Mouse (Mus musculus) right cerebral cortex, postnatal 25 days (tissue): ENCODE measurements at regions not wholly inside any gene's neighbourhood (a gene's known extent, or its start where the extent isn't known, plus 50 kb on each side); places are given as distances from the start of the nearest gene placed in this dataset.

Source experiments
- DNase-seq: peaks from one replicate; pipeline ENCODE4 v3.0.0; 2022

DNA sequence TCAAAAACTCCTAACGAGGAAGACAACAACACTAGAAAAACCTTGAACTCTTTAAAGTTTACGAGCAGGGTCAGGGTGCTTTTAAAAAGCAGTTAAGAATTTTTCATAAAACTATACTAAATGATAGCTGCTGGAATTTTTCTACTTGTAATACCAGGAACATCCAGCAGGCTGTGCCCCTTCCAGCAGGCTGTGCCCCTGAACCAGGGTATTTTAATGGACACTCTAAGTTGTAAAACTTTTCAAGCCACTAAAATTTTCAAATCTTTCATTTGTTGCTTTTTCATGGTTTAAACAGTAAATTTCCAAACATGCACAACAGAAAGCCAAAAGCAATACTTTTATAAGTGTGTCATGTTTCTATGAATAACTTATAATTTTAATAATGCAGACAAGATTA, 68.2 kb upstream of the Gls start:
- no peak for DNase-seq

DNA sequence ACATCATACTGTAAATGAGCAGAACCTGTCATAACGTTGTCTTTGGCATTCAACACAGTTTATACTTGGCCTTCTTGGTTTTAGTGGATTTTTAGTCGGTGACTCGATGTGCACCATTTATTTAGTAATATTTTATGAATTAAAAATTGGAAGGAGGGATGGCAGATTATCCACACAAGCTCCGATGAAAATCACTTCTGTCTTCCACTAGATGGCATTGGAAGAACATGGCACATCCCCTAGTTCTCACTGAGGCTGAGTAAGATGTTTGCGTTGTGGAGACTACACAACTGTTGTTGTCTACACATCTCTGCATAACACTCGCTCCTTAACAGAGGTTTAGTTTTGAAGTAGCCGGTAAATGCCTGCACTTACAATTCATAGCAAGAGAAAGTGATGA, 66.5 kb upstream of the Gls start:
- no peak for DNase-seq

DNA sequence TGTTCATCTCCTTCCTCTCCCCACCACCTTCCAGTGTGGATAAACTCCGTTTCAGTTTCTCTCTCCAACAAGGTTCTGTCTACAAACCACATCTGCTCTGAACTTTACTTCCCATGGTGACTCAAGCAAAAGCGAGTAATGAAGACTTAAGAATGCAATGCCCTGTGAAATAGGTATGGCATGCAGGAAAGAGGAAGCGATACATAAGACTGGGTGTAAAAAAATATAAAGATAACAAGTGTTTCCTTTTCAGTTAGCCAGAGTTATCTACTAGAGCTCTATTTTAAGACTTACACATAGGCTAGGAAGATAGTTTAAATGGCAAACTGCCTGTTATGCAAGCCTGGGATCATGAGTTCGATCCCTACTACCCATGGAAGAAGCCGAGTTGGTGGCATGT, 65.3 kb upstream of the Gls start:
- no peak for DNase-seq

DNA sequence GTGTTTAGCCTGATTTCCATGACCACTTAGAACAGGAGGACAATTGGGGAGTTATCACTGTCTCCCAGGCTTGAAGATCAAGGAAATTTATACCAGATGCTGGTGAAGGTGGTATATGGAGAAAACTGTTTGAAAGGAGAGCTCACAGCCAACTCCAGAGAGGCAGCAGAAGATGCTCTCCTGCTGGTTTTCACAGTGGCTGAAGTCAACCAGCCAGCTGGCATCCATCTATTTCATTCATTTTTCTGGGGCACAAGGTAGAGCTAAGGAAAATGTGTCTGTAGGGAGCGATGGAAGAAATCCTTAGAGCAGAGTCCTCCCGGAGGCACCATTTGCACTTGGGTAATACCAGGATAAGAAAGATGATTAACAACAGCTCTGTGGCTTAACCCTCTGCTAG, 63.1 kb upstream of the Gls start:
- no peak for DNase-seq

DNA sequence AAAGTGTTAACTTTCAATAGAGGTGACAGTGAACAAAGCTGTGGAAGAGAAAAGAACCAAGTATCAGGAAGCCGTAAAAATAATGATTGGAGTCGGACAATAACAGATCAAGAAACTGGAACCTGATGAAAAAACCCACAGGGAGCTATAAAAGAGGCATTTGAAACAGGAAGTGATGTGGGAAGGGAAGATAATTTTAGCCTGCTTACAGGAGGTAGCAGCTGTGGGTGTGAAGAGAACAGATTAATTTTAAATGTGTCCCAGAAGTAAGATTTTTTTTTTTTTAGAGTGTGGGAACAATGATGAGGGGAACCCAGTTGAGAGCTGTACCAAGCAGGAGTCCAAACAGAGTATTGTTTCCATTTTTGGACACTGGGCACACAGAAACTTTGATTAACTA, 61.5 kb upstream of the Gls start:
- DNase-seq, result no peak

DNA sequence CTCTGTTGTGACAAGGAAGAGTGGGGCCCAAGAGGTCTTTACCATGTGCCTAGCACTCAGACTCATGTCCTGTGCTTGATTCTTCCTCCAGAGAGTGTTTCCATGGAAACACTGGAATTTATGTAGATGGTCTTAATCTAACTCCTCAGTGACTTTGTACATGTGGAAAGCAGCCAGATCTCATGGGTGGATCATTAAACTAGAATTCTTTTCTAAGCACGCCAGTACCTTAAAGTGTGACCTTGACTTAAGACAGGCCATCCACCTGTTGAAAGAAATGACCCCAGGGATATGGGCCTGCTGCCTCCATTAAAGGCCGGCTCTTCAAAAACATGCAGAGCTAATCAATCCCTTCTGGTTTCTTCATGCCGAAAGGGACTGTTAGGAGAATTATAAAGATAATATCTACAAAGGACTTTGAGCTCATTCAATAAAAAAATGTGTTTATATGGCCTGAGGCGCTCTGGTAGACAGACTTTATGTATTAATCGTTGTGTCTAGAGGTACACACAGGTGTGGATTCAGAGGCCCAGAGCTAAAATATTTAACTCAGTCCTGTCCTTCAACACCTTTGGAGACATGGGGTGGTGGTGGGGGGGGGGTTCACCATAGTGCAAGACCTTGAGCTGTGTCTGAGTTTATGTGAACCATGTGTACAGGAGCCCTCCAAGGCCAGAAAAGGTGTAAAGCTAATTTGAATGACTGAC, 60.5 kb upstream of the Gls start:
- no peak for DNase-seq
